Mouse (Mus musculus) lung, postnatal 4 days (tissue): ENCODE results near the gene Adamts1.
A peak's percentile ranks its signal among the peaks of the same experiment; 100 is the strongest.

ENCODE experiments used
- DNase-seq, 2 experiments: peaks; one replicate each; pipeline ENCODE4 v3.0.0; 2021

Adamts1 gene

GRCm38 (mm10) chr16:85765167-85765566, 37.7 kb downstream of the Adamts1 start:
- DNase-seq: no peak

GRCm38 (mm10) chr16:85762052-85762665, 40.8 kb downstream of the Adamts1 start:
- DNase-seq: no peak

DNA sequence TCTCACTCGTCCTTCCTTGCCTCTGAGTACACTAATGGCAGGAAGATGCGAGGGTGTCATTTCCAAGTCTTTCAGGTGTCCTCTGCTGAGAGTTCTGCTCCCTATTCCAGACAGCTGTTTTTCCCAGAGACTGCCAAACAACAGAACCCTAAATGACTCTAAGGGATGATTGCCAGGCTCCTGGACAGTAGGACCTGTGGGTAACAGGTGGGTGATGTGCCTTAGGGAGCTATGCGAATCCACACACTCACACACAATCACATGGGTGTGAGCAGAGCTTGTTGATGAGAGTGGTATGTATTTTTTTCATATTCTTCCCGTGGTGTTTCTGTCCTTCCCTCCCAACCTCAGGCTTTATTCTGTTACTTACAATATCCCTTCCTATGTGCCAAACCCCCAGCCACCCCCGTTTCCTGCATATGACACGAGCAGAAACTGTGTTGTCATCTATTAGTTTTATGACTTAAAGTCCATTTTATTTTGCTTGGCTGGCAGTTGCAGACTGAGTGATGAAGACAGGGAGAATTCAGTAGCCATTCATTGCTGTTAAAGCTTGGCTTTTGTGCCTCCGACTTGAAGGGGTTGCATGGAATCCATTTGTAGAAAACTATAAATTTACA, 41.8 kb downstream of the Adamts1 start:
- no peak for DNase-seq

GRCm38 (mm10) chr16:85756101-85756819, 46.7 kb downstream of the Adamts1 start:
- DNase-seq: peak; percentile 81 to 82

GRCm38 (mm10) chr16:85749335-85749734, 53.6 kb downstream of the Adamts1 start:
- DNase-seq: peak; percentile 45 to 71

DNA sequence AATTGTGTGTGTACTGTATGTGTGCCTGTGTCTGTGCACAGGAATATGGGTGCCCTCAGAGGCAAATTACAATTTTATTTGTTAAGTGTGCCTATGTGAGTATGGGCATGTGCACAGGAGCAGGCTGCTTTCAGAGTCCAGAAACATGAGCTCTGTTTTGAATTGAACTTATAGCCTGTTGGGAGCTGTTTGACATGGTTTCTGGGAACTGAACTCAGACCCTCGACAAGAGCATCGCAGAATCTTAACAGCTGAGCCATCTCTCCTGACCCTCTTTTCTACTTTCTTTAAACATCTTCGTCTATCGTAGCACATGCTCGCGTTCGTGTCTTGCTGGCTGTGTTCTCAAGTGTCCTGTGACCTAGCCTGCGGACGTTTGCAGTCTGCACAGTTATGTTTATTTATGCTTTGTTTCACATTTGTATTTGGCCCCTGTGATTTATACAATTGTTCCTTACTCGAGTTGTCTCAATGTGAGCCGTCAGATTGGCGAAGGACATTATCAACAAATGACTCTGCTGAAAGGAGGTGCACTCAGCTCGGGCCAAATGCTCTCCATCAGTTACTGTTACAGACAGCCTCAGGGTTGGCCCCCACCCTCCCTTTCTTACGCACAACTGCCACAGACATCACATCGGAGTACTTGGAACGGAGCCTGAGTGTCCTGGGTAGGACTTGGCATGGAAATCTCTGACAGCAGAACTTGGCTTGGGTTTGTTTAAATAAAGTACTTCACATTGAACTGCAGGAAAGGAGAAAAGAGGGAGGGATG, 55.1 kb downstream of the Adamts1 start:
- DNase-seq: peak; percentile 87 to 92

DNA sequence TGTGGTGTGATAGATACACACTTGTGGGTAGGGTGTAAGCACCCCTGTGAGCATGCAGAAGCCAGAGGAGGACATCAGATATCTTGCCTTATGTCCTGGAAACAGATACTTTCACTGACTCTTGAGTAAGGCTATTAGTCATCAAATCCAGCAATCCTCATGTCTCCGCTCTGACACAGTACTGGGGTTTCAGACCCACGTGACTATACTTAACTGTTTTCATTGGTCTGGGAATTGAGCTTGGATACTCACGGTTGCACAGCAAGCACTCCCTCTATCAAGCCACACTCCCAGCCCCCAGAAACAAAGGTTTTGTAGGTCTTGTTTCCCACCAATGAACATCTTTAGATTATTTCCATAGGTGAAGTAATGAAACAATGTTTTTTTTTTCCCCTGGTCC, 56.5 kb downstream of the Adamts1 start:
- no peak for DNase-seq
